Mouse (Mus musculus) adrenal gland, postnatal 36 days (tissue): ENCODE data around the gene Sowaha. TPM values are rescaled to one million over a fixed set of nuclear protein-coding genes. Genes with fewer than 3 reads are reported as not detected.
A peak's percentile ranks its signal among the peaks of the same experiment; 100 is the strongest.

ENCODE experiments used
- DNase-seq, 2 experiments: peaks; one replicate each; pipeline ENCODE4 v3.0.0; 2021; ENCODE audit warnings: mixed read lengths in 1 of 2
- long read RNA-seq, 2 experiments: library from polyadenylated mRNA; stranded (forward); transcript quantifications; one replicate each; pipeline ENCODE4 v2.0.0; 2021; ENCODE audit warnings: borderline sequencing depth in 2 of 2
- total RNA-seq, 2 experiments: library from RNA; stranded (reverse); gene quantifications; 2 replicates each; pipeline ENCODE4 v1.2.3; 2021

Gene Sowaha
- under 1 TPM; 0.20 to 0.30 TPM for total RNA-seq
- long read RNA-seq, experiment 1 = 0 reads
- long read RNA-seq, experiment 2 = 0 reads

DNA sequence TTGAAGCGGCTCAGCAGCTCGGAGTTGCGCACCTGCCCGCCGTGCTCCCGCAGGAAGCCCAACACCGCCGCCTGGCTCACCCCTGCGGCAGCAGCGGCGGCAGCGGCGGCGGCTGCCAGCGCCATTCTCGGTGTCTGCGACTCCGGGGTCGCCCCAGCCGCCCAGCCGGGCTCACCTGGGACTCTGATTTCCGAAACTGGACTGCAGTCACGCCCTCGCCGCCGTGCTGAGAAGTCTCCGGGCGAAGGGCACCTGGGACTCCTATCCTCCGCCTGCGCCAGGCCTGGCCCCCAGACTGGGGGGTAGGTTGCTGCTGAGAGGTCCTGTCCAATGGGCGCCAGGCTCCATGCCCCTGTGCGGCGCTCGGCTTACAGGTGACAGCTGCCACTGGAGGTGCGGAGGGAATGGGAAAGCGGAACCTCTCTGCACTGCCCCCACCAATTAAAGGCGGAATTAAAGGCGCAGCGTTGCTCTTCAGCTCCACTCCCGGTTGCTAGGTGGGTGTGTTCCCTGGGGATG, at the start of gene Sowaha, which contains the start of gene Gm9945:
Sowaha (minus strand) TSS at position 492 of the 519 bp plus-strand sequence.
Gm9945 (plus strand) TSS at position 384 of the 519 bp plus-strand sequence.
- peak in 1 of 2 experiments; percentile 50 for DNase-seq

DNA sequence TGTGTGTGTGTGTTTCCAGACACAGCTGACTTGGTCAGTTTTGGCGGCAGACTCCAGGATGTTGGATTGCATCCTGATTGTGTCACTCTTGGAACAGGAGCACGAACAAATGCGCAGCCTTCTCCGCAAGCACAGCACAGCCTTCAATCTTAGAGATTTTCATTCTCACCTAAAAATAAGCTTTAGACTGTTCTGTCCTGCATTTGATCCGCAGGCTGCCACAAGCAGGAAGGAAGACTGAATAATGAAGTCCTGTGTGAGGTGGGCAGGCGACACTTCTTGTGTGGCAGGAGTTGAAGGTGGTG, 49.1 kb upstream of the Sowaha start:
- DNase-seq = peak; percentile 48

DNA sequence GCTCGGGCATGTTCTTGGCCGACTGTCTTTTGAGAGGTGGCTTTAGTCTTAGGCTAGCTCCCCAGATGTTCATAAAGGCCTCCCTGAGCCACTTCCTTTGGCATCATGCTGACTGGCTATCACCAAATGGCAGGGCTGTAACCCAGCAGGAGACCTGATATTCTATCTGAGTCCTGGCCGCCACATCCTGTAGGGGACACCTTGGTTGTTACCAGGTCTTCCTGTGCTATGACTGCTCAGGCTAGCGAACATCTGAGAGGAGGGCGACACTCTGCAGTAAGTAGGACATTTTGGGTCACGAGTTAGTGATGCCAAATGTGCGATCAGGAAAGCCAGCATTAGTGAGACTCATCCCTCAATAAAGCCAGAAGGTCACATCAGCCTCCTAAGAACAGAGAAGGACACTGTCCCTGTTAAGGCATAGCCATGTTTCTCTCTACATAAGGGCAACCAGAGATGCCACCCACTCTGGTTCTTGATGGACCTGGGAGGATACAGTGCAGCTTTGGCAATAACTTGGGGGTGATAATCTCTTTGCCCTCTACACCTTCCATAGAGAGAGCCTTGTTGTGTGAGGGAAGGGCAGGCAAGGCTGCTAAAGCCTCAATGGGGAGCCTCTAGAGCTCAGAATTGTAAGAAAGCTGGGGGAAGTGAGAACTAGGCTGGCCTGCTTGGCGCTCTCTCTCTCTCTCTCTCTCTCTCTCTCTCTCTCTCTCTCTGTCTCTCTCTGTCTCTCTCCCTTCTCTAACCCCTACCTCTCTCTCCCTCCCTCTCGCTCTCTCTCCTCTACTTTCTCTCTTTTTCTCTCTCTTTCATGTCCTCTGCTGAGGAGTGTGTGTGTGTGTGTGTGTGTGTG, 48.6 kb upstream of the Sowaha start:
- DNase-seq = no peak

DNA sequence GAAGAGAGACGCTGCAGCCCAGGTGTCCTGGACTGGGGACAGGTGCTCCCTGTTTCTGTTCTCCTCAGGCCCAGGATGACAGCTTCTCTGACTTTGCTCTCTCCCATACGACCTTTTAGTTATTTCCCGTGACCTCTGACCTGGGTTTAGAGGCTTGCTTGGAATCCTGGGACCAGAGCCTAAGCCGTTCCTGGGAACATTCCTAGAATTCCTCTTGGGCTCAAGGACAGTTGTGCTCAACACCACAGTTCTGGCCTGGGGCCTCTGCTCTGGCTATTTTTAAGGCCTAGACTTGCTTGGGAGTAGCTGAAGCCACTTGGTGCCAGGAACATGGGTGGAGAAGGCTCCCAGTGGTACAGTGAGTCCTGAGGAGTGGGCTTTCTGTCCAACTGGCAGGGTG, 45.4 kb upstream of the Sowaha start:
- DNase-seq = no peak

DNA sequence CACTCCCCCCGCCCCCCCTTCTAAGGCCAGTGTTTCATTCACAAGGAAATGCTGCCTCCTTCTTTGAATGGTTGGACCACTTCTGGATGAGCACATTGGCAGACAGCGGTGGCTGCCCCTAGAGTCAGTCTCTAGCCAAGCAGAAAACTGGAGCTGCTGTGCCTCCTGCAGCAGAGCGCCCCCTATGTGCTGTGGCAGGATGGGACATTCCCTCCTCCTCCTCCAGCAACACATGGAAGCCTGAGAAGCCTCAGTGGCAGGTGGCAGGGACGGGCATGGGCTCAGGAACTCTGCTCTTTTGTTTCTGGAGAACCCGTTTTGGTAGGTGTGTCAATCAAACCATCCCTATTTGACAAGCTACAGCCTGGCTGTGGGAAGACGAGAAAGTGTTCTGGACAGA, 44.8 kb upstream of the Sowaha start:
- peak; percentile 37 to 48 for DNase-seq

DNA sequence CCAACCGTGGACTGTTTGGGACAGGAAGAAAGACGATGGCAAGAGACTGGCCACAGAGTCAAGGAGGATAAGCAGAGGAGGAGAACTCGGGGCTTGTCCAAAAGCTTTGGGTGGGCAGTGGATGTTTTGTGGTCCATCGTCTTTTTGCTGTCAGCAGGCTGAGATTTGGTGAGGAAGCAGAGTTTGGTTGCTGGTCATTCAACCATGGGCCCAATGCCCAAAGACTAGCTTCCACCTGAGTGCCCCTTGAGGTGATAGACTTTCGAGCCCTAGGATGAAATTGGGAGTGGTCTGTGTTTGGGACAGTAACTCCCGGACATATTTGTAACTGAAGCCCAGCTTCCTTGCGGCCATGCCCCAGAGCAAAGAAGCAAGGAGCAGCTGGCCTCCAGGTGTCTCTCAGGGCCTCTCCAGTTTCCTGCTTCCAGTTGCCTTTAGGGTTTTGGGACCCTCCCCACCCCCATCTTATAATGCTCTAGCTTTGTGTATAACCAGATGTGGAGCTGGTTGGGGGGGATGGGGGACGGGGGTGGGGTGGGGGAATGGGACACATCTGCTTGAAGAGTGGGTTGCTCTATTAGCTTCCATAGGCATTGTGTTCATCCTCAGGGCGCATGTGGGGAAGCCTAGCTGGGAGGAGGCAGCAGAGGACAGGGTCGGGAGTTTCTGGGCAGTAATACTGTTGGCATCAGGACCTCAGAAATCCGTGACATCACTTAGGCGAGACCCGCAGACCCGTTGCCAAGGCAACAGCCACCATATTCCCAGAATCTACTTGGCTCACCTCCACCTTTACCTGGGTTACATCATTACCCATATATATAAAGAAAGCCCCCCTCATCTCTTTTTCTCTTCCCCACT, 43.7 kb upstream of the Sowaha start:
- DNase-seq = no peak

DNA sequence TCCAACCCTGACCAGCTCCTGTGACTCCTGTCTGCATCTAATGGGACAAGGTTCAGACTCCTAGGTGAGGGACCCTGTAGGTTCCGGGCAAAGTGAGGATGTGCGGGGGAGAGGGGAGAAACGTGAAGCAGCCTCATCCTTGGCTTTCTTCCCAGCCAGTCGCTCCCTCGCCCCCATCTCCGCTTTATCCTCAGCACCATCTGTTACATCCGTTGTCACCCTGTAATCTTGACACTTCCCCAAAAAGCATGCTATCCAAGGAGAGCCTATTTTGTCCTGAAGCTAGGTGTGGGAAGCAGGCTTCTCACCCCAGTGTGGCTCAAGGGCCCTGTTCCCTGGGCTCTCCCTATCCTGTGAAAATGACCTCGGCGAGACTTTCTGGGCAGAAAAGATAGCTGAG, 42.9 kb upstream of the Sowaha start:
- no peak for DNase-seq

DNA sequence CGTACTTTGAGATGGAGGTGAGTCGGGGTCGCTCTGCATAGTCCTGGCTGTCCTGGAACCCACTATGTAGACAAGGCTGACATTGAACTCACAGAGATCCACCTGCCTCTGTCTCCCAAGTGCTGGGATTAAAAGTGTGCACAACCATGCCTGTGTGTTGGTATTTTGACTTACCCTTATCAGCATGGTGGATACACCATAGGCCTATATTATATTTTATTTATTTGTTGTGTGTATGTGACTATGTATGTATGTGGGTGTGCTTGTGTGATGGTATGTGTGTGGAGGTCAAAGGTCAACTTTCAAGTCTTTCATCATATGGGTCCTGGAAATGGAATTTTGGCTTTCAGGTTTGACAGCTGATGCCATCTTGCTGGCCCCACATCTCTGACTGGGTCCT, 42.3 kb upstream of the Sowaha start:
- DNase-seq = no peak

DNA sequence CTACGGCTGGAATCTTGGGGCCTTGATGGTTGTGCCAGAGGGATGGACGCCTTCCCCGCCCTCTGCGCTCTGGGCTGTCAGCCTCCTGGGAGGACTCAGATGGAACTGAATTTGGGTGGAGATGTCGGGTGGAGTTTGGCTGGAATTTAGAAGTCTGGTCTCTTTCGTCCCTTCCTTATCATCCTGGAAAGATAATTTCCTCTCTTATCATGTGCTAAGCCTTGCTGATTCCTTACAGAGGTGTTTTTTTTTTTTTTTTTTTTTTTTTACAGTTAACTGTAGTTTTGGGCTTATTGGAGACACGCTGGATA, 41.7 kb upstream of the Sowaha start:
- DNase-seq = no peak

DNA sequence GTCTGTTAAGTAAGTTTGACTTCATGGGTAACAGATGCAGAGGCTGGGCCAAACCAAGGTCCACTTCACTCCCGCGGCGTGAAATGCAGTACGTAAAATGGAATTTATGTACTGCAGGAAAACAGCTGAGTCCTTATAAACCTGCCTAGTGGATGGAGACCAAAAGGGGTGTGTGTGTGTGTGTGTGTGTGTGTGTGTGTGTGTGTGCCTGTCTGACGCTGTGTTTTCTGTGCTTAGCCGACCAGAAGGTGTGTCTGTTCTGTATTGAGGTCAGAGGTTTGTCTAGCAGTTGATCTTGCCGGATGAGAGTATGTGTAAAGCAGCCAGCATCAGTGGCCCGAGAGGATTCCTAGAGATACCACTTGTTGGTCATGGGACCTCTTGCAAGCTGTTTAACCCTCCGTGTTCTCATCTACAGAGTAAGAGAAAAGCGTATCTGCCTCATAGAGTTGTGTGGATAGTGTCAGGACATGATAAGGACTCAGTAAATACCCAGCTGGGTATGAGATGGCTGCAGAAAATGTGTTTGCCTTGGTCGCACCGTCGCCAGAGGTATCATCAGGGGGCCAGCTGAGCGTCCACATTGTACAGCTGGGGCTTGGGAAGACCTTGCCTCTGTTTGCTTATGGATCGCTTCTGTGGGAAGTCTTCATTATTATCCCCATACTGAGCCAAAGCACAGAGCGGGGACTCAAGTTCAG, 41.2 kb upstream of the Sowaha start:
- no peak for DNase-seq

DNA sequence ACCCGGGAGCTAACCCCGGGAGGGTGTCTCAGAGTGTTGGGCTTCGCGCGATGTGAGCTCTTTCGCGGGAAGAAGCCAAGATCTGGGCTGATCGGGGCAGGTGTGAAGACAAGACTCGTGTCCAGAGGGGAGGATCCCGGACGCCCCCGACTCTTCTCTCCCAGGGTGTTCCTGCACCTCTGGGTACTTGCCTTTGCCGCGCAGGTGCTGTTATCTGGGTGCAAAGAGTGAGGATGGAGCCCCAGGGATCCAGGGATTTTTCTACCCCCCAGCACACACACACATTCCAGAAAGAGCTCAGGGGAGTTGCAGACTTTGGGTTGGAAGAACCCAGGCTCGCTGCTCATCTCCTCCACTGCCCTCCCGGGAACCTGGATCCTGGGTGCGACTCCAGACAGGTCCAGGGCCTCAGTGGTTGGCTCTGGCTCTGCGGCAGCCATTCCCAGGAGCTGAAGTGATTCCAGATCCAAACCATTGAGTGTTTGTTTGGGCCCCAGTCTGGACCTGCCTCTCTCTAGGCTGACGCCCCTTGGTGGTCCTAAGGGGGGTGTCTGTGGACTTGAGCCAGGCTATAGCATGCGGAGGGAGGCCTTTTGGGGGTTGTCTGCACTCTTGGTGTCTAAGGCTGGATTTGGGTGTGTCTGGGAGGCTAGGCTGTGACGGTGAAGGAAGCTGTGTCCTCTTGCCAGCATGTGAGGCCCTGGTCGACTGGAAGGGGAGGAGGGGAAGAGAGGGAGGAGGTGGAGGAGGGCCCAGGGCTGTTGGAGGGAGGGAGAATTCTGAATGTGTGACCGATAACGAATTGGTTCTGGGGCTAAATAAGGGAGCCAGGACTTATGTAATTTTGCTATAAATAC, 40.3 kb upstream of the Sowaha start:
- peak; percentile 56 to 63 for DNase-seq

DNA sequence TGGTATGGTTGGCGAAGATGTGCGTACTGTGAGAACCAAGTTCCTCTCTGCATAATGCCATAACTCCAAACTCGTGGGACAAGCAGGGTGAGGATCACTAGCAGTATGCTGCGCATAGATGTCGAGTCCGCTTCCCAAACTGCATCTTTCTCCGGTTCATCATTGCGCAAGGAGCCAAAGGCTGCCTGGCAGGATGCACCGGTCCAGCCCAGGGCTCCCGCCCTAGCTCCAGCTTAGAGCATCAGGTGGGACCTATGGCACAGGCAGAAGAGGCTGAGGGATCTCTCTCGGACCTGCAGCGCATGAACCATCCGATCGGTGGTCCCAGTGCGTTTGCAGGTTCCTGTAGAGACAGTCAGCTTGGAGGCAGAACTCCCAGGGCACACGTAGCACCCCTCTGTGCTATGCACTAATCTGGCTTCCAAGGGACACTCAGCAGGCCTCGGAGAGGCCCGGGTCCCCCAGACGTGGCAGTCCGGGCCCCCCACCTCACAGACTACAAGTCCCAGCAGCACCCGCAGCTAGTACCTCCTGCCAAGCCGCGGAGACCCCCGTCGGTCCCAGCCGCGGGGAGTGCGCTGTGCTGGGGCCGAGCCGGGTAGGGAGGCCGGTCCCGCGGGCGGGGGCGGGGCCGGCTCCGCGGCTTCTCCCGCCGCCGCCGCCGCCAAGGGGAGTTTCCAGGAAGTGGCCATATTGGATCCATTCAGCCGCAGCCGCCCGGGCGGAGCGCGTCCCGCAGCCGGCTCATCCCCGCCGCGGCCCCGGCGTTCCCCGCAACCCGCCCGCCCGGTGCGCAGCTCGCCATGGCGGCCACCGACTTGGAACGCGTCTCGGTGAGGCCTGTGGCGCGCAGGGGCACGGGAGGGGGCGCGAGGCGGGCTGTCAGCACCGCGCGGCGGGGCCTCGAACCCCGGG, 39.4 kb upstream of the Sowaha start, which contains the start of gene Sept8:
Sept8 (plus strand) TSS at position 51 of the 915 bp plus-strand sequence.
- DNase-seq = peak; percentile 67 to 82

DNA sequence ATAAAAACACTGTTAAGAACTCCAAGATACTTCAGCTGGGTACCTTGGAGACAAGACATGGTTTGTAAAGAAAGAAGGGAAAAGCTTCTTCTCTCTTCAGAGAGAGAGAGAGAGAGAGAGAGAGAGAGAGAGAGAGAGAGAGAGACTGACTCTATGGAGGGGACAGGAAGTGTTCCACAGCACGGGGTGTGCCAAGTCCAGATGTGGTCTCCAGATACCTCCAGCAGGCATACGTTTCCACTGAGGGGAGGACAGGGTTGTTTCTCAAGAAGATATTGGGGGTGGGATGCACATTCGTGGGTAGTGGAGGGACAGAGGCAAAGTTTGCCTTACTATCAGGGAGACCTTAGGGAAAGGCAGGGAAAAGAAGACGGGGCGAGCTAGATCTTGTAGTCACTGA, 38.7 kb upstream of the Sowaha start:
- DNase-seq = no peak

DNA sequence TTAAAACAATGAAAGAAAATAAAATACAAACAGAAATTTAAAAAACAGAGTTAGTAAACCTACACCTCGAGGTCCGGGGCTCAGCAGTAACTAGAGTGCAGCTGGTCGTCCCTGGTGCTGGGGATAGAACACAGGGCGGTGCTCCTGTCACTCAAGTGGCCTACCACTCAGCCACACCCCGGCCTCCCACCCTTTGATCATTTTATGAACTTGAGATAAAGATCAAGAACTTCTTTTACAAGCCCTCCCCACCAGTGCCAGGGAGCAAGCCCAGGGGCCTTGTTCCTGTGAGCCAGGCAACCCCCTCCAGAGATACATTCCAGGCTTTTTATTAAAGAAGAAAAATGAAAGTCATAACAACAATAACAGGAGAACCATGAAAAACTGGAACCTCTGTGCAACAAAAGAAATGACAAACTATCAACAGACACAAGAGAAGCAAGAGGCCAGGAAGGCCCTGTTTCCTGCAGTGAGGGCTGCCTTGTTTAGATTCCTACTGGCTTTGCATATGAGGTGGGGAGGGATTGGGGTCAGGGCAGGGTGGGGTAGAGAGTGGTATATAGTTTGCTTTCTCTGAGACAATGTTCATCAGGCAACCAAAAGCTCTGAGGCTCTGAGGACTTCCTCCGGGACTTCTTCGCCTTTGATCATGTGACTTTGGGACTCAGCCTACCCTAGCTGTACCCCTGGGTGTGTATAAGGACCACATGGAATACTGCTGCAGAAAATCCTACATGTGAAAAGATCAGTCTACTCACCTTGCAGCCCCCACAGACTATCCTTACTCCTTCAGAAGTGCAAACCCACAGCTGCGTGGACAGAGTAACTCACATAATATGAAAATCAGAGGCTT, 36.9 kb upstream of the Sowaha start:
- DNase-seq = no peak

DNA sequence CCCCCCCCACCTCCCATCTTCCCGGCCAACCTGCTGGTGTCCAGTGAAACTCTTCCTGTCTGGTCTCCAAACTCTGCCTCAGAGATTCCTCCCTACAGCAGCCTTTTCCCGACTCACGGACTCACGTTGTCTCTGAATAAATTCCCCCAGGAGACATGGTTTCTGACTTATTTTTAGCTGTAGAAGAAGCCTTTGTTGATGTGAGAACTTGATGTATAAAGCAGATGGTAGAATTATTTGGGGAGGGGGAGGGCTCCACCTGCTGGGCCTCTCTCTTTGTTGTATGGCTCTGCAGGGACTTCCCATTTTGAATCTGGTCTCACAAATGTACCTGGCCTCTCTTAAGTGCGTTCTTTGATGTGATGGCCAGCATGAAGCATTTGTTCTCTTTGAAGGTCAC, 30.3 kb upstream of the Sowaha start:
- DNase-seq = no peak

DNA sequence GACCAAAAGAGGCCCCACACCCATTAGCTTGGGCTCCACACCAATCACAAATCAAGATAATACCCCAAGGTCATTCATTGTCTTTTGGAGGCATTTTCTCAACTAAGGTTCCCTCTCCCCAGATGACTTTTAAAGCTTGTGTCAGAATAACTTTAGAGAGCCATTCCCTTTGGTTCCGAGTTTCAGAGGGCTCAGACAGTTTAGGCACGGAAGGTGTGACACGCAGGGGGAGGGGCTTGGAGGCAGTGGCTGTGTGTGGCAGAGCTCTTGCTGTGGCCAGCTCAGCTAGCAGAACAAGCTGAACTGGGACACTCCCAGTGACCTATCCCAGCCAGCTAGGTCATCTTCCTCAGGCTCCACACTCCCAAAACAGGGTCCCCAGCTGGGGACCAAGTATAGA, 28.5 kb upstream of the Sowaha start:
- DNase-seq = peak in 1 of 2 experiments; percentile 49

DNA sequence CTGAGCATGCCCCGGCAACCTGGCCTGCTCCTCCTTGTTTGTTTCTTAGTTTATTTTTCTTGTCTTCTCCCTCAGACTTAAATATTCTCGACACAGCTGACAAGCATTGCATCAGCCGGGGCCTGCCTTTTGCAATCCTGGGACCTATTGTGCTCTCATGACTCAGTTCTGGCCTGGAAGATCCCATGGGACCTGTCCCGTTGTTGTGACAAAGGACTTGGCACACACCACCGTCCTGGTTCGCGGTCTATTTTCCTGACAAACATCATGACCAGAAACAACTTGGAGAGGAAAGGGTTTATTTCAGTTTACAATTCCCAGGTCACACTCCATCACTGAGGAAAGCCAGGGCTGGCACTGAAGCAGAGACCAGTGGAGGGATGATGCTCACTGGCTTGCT, 28.1 kb upstream of the Sowaha start:
- peak; percentile 78 to 86 for DNase-seq

DNA sequence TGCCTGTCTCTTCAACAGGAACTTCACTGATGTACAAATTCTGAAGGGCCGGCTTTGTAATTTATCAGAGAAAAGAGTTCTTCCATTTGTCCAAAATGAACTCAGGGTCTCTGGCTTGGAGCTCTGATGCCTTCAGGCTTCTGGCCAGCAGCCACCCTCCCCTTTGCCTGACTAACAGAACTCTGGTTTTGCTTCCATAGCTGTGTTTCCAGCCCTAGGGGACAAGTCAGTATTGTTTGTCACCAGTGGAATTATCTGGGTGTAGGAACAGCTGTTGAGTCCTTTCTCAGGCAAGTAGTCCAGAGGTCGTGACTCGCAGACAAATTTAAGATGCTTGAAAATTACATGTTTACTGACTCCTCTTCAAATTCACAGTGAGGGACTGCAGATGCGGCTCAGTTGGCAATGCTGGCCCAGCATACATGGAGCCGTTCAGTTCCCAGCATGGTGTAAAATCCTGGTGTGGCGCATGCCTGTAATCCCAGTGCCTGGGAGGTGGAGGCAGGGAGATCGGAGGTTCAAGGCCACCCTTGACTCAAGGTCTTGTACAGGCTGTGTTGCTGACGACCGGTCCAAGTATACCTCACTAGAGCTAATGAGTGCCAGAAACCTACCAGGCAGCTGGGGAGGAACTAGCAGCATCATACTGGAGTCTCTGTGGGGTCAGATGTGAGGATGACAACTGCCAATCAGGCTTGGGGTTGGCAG, 27.2 kb upstream of the Sowaha start:
- DNase-seq = no peak
